Comparison of ENCODE assay signal across 1 mouse cellular context in the genomic region with DNA sequence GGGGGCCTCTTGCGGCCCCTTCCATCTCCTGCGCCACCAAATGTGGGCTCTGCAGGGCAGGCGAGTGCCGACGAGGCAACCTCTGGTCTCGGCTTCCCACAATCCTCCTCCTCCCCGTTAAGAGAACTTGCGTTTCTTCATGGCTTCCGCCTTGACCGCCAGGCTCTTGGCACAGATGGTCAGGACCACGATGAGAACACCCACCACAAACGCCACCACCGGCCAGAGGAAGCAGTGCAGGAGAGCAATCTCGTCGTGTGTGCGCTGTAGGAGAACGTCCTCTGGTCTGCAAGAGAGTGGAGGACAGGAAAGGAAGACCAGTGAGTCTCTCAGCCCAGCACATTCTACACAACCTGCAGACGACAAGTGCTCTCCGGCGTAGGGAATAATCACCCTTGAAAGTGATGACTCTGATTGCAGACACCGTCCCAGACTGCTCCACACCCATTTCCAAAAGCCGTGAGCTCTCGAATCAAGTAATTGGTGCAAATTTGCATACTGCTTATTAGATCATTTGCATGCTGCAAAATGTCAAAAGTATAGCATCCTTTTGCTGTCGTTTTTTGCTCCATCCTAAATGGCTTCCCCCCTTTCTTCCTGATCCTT.
TF ChIP-seq lines count a peak whose summit lies in the region.

No protein-coding gene starts in this region.

TF ChIP-seq in ES-E14, 5 proteins besides CTCF, POLR2A, EP300 and RAD21 (continued from another document):
- TF ChIP-seq MAFK (IDR thresholded peaks at IDR 0.05; ENCODE audit: insufficient read depth, low read depth, low read length) (no peak), ZNF384 (IDR thresholded peaks at IDR 0.05; ENCODE audit: low read depth, low read length) (no peak), CHD2 (IDR thresholded peaks at IDR 0.05; ENCODE audit: low read depth, low read length) (no peak)
TF ChIP-seq in ES-E14: peak in this region for 0.
